Mouse (Mus musculus) stomach, embryonic 14.5 days (tissue): Measurements from ENCODE around the gene Rpa1. TPM values are rescaled to one million over a fixed set of nuclear protein-coding genes. Genes with fewer than 3 reads are reported as not detected.
"Not testable (repeated sequence)": the region's sequence is repeated elsewhere in the genome, so short reads cannot be mapped to it uniquely, and the experiment has no call there.

Experiments used
- ATAC-seq: fragments of 200-750 bp; cut with Nextera tagmentation; 2 replicates; pipeline ENCODE4 v1.8.0; 2017; ENCODE audit warnings: low read depth, moderate TSS enrichment; ENCODE audit not compliant: insufficient number of reproducible peaks, insufficient read depth, low FRiP score
- H3K27ac ChIP-seq: fragments of 300-500 bp; sonication (generic); 2 replicates; pipeline ENCODE4 v1.5.1; 2014; ENCODE audit warnings: mild to moderate bottlenecking, low read length, moderate library complexity, mixed read lengths
- H3K27me3 ChIP-seq: fragments of 300-500 bp; sonication (generic); 2 replicates; pipeline ENCODE4 v1.6.1; 2014; ENCODE audit warnings: low read length, control low read depth, mixed read lengths; ENCODE audit not compliant: control insufficient read depth, insufficient read depth
- H3K36me3 ChIP-seq: fragments of 300-500 bp; sonication (generic); 2 replicates; pipeline ENCODE4 v1.6.1; 2014; ENCODE audit warnings: mild to moderate bottlenecking, control low read depth, low read length, moderate library complexity, mixed read lengths; ENCODE audit not compliant: control insufficient read depth, insufficient read depth
- H3K4me1 ChIP-seq: fragments of 300-500 bp; sonication (generic); 2 replicates; pipeline ENCODE4 v1.6.1; 2014; ENCODE audit warnings: low read length, control low read depth, mixed read lengths; ENCODE audit not compliant: control insufficient read depth, insufficient read depth
- H3K4me2 ChIP-seq: fragments of 300-500 bp; sonication (generic); replicated peaks from 2 replicates; pipeline ENCODE4 v1.6.1; 2014; ENCODE audit warnings: low read depth, low read length, control low read depth
- H3K4me3 ChIP-seq: fragments of 300-500 bp; sonication (generic); 2 replicates; pipeline ENCODE4 v1.5.1; 2014; ENCODE audit warnings: low read depth, low read length, control low read depth
- H3K9ac ChIP-seq: fragments of 300-500 bp; sonication (generic); replicated peaks from 2 replicates; pipeline ENCODE4 v1.6.1; 2014; ENCODE audit warnings: low read depth, mild to moderate bottlenecking, control low read depth, low read length, moderate library complexity, mixed read lengths
- H3K9me3 ChIP-seq: fragments of 300-500 bp; sonication (generic); 2 replicates; pipeline ENCODE4 v1.6.1; 2016; ENCODE audit warnings: low read depth, low read length, control low read depth; ENCODE audit not compliant: control insufficient read depth
- WGBS: fragments of 180-500 bp; shearing (Covaris S2); extraction: QIAGEN DNeasy Blood & Tissue Kit; methylation state at CpG from one replicate; pipeline ENCODE4 v1.1.7; 2014; 5-methylcytosine and 5-hydroxymethylcytosine counted together
- polyA plus RNA-seq: library from polyadenylated mRNA; unstranded; fragments of >200 nt; fragmentation: Nextera tagmentation; extraction: Ambion mirVana; gene quantifications from 2 replicates; pipeline ENCODE4 v1.2.1, GENCODE M21; 2014

Rpa1 gene
- 111 and 121 TPM in 2 replicates for polyA plus RNA-seq

DNA sequence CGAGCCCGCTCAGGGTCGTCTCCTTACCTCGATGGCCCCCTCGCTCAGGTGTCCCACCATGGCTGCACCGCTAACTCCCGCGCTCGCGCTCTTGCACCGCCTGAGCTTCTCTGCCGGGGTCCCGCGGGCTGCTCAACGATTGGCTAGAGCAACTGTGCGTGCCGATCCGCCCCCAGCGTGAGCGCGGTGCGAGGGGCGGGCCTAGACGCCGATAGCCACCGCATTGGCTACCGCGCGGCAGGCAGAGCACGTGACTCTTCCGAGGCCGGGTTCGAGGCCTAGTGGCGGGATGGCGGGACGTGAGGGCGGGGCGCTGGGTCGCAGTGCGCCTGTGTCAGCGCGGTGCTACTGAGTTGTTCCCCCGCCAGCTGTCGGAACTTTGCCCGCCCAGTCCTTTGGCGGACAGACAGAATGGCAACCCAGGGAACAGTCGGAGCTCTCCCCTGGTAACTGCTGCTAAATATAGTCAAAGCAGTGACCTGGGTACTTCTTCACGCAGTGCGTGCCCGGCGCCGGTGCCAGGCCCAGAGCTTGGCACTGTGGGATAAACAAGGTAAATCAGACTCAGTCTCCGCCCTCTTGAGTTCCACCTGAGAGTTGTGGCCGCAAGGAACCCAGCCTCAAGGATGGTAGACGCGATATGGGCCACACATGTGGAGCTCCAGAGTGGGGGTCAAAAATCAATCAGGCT, at the start of gene Rpa1, which contains the start of gene Smyd4:
Gene Rpa1 (minus strand): TSS at position 126 of the 691 bp plus-strand sequence.
Gene Smyd4 (plus strand): TSS at position 235 of the 691 bp plus-strand sequence.
- H3K4me2 ChIP-seq, result peak within 1 kb of the TSS; percentile 83
- H3K9ac ChIP-seq, result peak within 1 kb of the TSS; percentile 80

DNA sequence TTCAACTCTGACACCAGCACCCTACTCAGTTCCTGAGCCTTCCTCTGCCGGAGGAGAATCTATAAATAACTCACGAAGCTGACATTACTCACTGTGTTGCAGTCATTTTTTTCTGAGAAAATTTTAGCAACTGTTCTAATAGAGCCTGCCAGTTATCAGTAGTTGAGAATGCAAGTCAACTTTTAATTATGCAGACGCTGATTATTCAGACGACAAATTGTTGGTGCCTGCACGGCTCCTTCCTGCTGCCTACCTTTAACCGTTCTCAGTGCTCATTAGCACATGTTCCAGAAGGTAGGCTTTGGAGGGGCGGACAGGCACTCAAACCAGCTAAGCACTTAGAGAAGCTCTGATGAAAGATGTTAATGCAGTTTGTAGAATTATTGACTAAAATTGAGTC, 49.3 kb upstream of the Rpa1 start:
- Histone ChIP-seq H3K9me3 (no peaks in the 10 kb centered on the region), H3K9ac (no peak overlapping the region), H3K27me3 (no peaks in the 10 kb centered on the region), H3K4me2 (no peak overlapping the region), H3K36me3 (no peaks in the 10 kb centered on the region; the same call in 1 of the 2 replicates), H3K4me1 (no peaks in the 10 kb centered on the region), H3K27ac (no peak overlapping the region), H3K4me3 (no peak overlapping the region)
- no peak for ATAC-seq
- WGBS, result 77% methylated on average over 7 of the region's 7 CpGs

More for the DNA sequence above, at the start of gene Rpa1, which contains the start of gene Smyd4:
- Histone ChIP-seq H3K27me3 (no peaks in the 10 kb centered on the region), H3K9me3 (no peaks in the 10 kb centered on the region), H3K4me1 (peaks cover 15% of the 10 kb centered on the region; the same call in 1 of the 2 replicates), H3K36me3 (no peaks in the 10 kb centered on the region), H3K4me3 (peak within 1 kb of the TSS; percentile 86), H3K27ac (peak within 1 kb of the TSS; percentile 66; the same call in 1 of the 2 replicates)
- WGBS, result under 1% methylated on average over 56 of the region's 56 CpGs
- ATAC-seq, result peak; percentile 99

DNA sequence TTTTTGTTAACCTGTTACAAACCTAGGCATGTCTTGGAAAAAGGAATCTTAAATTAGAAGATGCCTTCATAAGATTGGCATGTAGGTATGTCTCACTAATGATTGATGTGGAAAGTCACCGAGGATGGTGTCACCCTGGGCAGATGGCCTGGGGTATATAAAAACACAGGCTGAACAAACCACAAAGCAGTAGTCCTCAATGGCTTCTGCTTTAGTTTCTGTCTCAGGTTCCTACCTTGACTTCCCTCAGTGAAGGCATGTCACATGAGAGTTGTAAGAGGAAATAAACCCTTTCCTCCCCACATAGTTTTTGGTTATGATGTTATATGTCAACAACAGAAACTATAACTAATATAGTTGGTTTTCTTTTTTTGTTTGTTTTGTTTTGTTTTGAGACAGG, 47.5 kb upstream of the Rpa1 start:
- no peak for ATAC-seq
- Histone ChIP-seq H3K4me3 (no peak overlapping the region), H3K27ac (no peak overlapping the region), H3K4me1 (no peaks in the 10 kb centered on the region), H3K4me2 (no peak overlapping the region), H3K36me3 (no peaks in the 10 kb centered on the region; the same call in 1 of the 2 replicates), H3K27me3 (no peaks in the 10 kb centered on the region), H3K9ac (no peak overlapping the region), H3K9me3 (no peaks in the 10 kb centered on the region)
- WGBS, result 82% methylated on average over 1 of the region's 1 CpGs

DNA sequence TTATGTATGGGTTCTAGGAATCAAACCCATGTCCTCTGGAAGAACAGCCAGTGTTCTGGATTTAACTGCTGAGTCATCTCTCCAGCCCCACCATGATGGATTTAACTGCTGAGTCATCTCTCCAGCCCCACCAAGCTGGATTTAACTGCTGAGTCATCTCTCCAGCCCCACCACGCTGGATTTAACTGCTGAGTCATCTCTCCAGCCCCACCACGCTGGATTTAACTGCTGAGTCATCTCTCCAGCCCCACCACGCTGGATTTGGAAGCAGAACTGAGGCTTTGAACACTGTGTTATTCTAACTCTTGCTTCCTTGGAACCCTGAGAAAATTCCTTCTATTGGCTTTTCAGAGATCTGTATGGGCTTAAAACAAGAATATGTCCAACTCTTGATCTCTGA, 35.4 kb upstream of the Rpa1 start:
- not testable (repeated sequence) for H3K27me3 ChIP-seq, H3K4me1 ChIP-seq, H3K36me3 ChIP-seq, ATAC-seq, H3K4me3 ChIP-seq, H3K4me2 ChIP-seq, H3K9ac ChIP-seq, H3K9me3 ChIP-seq, H3K27ac ChIP-seq
- WGBS, result 46% methylated on average over 3 of the region's 3 CpGs

DNA sequence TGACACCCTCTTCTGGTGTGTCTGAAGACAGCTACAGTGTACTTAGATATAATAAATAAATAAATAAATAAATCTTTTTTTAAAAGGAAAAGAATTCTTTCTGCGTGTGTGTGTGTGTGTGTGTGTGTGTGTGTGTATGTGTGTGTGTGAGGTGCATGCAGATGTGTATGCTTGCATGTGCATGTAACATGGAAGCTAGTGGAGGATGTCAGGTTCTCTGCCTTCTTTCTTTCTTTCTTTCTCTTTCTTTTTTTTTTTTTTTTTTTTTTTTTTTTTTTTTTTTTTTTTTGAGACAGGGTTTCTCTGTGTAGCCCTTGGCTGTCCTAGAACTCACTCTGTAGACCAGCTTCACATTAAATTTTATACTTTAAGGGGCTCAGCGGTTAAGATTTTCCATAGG, 30.7 kb upstream of the Rpa1 start:
- WGBS, result 90% methylated on average over 2 of the region's 2 CpGs
- ATAC-seq, H3K4me1 ChIP-seq: not testable (repeated sequence)

DNA sequence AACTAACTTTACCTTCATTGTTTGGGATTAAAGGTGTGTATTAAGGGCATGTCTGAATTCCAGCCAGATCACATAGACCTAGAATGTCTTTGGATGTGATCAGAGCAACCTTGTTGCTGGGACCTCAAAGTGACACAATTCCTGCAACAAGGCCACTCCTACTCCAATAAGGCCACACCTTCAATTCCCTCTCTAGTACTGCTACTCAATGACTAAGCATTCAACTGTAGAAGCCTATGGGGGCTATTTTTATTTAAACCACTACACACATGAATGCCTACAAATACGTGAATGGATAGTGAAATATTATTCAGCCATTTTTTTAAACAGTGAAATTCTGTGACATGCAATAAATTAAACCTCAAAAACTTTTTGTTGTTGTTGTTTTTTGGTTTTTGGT, 29.0 kb upstream of the Rpa1 start:
- H3K9ac ChIP-seq, result no peak overlapping the region
- H3K4me1 ChIP-seq, result no peaks in the 10 kb centered on the region
- no peak overlapping the region for H3K27ac ChIP-seq
- WGBS, result 90% methylated on average over 1 of the region's 1 CpGs
- no peak overlapping the region for H3K4me2 ChIP-seq
- no peaks in the 10 kb centered on the region for H3K27me3 ChIP-seq
- H3K36me3 ChIP-seq, result no peaks in the 10 kb centered on the region
- H3K4me3 ChIP-seq, result no peak overlapping the region
- ATAC-seq, result no peak
- no peaks in the 10 kb centered on the region for H3K9me3 ChIP-seq

More for the DNA sequence above, 30.7 kb upstream of the Rpa1 start:
- not testable (repeated sequence) for H3K4me3 ChIP-seq, H3K27me3 ChIP-seq, H3K9me3 ChIP-seq, H3K9ac ChIP-seq, H3K36me3 ChIP-seq, H3K27ac ChIP-seq, H3K4me2 ChIP-seq

DNA sequence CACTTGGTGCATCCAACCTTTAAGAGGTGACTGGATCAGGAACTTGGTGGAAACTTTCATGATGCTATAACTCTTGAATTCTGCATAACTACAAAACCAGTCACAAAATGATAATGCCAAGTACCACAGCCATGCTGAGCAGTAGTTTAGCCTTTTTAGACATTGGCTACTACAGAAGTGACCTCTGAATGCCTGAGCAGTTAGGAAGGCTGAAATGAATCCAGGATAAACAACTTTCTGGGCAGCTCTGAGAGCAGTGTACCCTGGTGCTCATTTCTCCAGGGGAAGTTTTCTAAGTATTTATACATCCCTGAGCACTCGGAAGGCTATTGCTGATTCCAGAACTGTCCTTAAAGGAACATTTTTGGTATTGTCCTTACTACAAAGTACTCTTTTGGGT, 7.4 kb upstream of the Rpa1 start:
- Histone ChIP-seq H3K4me2 (no peak overlapping the region), H3K9ac (no peak overlapping the region), H3K9me3 (no peaks in the 10 kb centered on the region), H3K27me3 (no peaks in the 10 kb centered on the region), H3K4me1 (no peaks in the 10 kb centered on the region), H3K4me3 (no peak overlapping the region), H3K27ac (no peak overlapping the region), H3K36me3 (no peaks in the 10 kb centered on the region; the same call in 1 of the 2 replicates)
- ATAC-seq, result no peak
- 84% methylated on average over 1 of the region's 1 CpGs for WGBS

DNA sequence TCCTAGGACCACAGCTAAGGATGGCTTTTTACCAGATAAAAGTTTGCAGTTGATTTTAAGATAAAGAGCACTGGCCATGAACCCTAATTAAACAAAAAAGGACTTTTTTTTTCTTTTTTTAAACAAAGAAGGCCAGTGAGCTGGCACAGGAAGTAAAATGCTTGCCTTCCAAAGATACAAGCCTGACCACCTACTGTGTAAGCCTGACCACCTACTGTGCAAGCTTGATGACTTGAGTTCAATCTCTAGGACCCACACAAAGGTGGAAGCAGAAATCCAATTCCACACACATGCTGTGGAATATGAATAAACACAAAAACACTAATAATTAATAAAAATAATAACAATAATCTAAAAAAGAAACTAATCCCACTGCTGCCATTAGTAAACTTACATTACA, 3.1 kb upstream of the Rpa1 start:
- Histone ChIP-seq H3K27me3 (no peaks in the 10 kb centered on the region), H3K36me3 (no peaks in the 10 kb centered on the region), H3K4me2 (no peak overlapping the region), H3K9ac (no peak overlapping the region), H3K4me3 (no peak overlapping the region), H3K27ac (no peak overlapping the region), H3K9me3 (no peaks in the 10 kb centered on the region), H3K4me1 (peaks cover 9% of the 10 kb centered on the region; the same call in 1 of the 2 replicates)
- ATAC-seq, result no peak
